13 mouse cellular contexts compared by ENCODE assay signal in genomic region chr17:83311806-83312205, GRCm38 (mm10). TPM values are rescaled to one million over a fixed set of nuclear protein-coding genes. Genes with fewer than 3 reads are reported as not detected.
DNase-seq lines count a peak whose midpoint lies in the region; ATAC-seq and TF ChIP-seq lines count a peak whose summit lies in the region.
"Had no signal": no experiment of that assay in that cellular context is flagged by ENCODE, and none has a peak within 500 bp of the region (broad histone marks: within the 10 kb centered on the region; RNA-seq: fewer than 3 reads in every experiment).

No protein-coding gene starts in this region.

- H3K4me2 ChIP-seq in forebrain, embryonic 13.5 days, result no peak overlapping the region
- H3K4me2 ChIP-seq in intestine, embryonic 14.5 days (ENCODE audit: low read length), result no peak overlapping the region
- no peak overlapping the region for H3K4me2 ChIP-seq in intestine, embryonic 16.5 days (ENCODE audit: low read depth, low read length)
- no peak overlapping the region for H3K4me2 ChIP-seq in limb, embryonic 14.5 days (replicated peaks; ENCODE audit: low read depth, low read length, severe bottlenecking)
- no peak overlapping the region for H3K4me2 ChIP-seq in hindbrain, postnatal 0 days (ENCODE audit: low read depth, low read length)

- H3K4me1 ChIP-seq in forebrain, embryonic 10.5 days, result peaks cover 56% of the 10 kb centered on the region
- peaks cover 32% of the 10 kb centered on the region for H3K4me1 ChIP-seq in forebrain, embryonic 13.5 days
- peaks cover 32% of the 10 kb centered on the region for H3K4me1 ChIP-seq in intestine, embryonic 14.5 days (replicated peaks; ENCODE audit: control insufficient read depth, insufficient read depth, low read length)
- peaks cover 33% of the 10 kb centered on the region for H3K4me1 ChIP-seq in intestine, embryonic 16.5 days (ENCODE audit: control insufficient read depth, insufficient read depth, low read length)
- H3K4me1 ChIP-seq in limb, embryonic 14.5 days (ENCODE audit: control insufficient read depth, insufficient read depth, low read length), result peaks cover 39% of the 10 kb centered on the region
- no peaks in the 10 kb centered on the region for H3K4me1 ChIP-seq in hindbrain, postnatal 0 days (ENCODE audit: insufficient read depth, low read length)

- no peak for TF ChIP-seq POLR2A in limb, embryonic 14.5 days (IDR thresholded peaks at IDR 0.05; ENCODE audit: borderline replicate concordance, extremely low read depth, insufficient read depth, insufficient read length)

- no peak for DNase-seq in forebrain, embryonic 10.5 days (ENCODE audit: extremely low spot score, low spot score)
- no peak for DNase-seq in intestine, embryonic 14.5 days (ENCODE audit: low spot score)
- peak; percentile 19 for DNase-seq in brain, adult 2 months (ENCODE audit: low read depth, low spot score)
- no peak for DNase-seq in limb, embryonic 14.5 days (ENCODE audit: low spot score)
- no peak for DNase-seq in hindbrain, postnatal 0 days (ENCODE audit: low spot score)
- DNase-seq: cerebellum, adult 8-10 months had no signal

- TF ChIP-seq CTCF in hindbrain, postnatal 0 days (IDR thresholded peaks at IDR 0.05; ENCODE audit: low read depth), result no peak

- no peak overlapping the region for H3K4me3 ChIP-seq in forebrain, embryonic 10.5 days
- no peak overlapping the region for H3K4me3 ChIP-seq in forebrain, embryonic 13.5 days
- H3K4me3 ChIP-seq in intestine, embryonic 14.5 days (ENCODE audit: low read depth, low read length), result no peak overlapping the region
- no peak overlapping the region for H3K4me3 ChIP-seq in intestine, embryonic 16.5 days (ENCODE audit: low read length)
- H3K4me3 ChIP-seq in limb, embryonic 14.5 days (replicated peaks; ENCODE audit: low read length), result no peak overlapping the region
- no peak overlapping the region for H3K4me3 ChIP-seq in hindbrain, postnatal 0 days (ENCODE audit: low read length)
- H3K4me3 ChIP-seq: forebrain, embryonic 15.5 days; midbrain, embryonic 13.5 days; neural tube, embryonic 12.5 days had no signal

- peaks cover 28% of the 10 kb centered on the region for H3K27me3 ChIP-seq in forebrain, embryonic 10.5 days (ENCODE audit: poor library complexity, severe bottlenecking)
- no peaks in the 10 kb centered on the region for H3K27me3 ChIP-seq in forebrain, embryonic 13.5 days
- no peaks in the 10 kb centered on the region for H3K27me3 ChIP-seq in intestine, embryonic 14.5 days (replicated peaks; ENCODE audit: control insufficient read depth, insufficient read depth, low read length)
- H3K27me3 ChIP-seq in intestine, embryonic 16.5 days (replicated peaks; ENCODE audit: control insufficient read depth, insufficient read depth, low read length), result no peaks in the 10 kb centered on the region
- H3K27me3 ChIP-seq in limb, embryonic 14.5 days (ENCODE audit: control insufficient read depth, insufficient read depth, low read length), result no peaks in the 10 kb centered on the region
- H3K27me3 ChIP-seq in hindbrain, postnatal 0 days (ENCODE audit: insufficient read depth, low read length), result no peaks in the 10 kb centered on the region
- H3K27me3 ChIP-seq: forebrain, embryonic 15.5 days; neural tube, embryonic 12.5 days had no signal

- H3K27ac ChIP-seq in forebrain, embryonic 10.5 days, result peak overlapping the region; percentile 35; the same call in 1 of the 2 replicates
- no peak overlapping the region for H3K27ac ChIP-seq in forebrain, embryonic 13.5 days
- H3K27ac ChIP-seq in intestine, embryonic 14.5 days (ENCODE audit: low read depth), result 0 out of 2 replicates have a peak overlapping the region, but pooled peaks have one; percentile 47
- no peak overlapping the region for H3K27ac ChIP-seq in intestine, embryonic 16.5 days (ENCODE audit: low read length)
- peak overlapping the region; percentile 61 for H3K27ac ChIP-seq in limb, embryonic 14.5 days (replicated peaks; ENCODE audit: low read depth, low read length)
- H3K27ac ChIP-seq in hindbrain, postnatal 0 days, result no peak overlapping the region
- H3K27ac ChIP-seq: midbrain, embryonic 13.5 days; neural tube, embryonic 12.5 days had no signal

- WGBS in forebrain, embryonic 10.5 days, result 62% methylated on average over 5 of the region's 5 CpGs
- 47% methylated on average over 5 of the region's 5 CpGs for WGBS in forebrain, embryonic 13.5 days
- 83% methylated on average over 5 of the region's 5 CpGs for WGBS in intestine, embryonic 14.5 days
- 76% methylated on average over 5 of the region's 5 CpGs for WGBS in intestine, embryonic 16.5 days
- WGBS in limb, embryonic 14.5 days, result 52% methylated on average over 5 of the region's 5 CpGs
- WGBS in hindbrain, postnatal 0 days, result 61% methylated on average over 5 of the region's 5 CpGs

- no peaks in the 10 kb centered on the region for H3K9me3 ChIP-seq in forebrain, embryonic 10.5 days
- H3K9me3 ChIP-seq in forebrain, embryonic 13.5 days (replicated peaks), result no peaks in the 10 kb centered on the region
- no peaks in the 10 kb centered on the region for H3K9me3 ChIP-seq in intestine, embryonic 14.5 days (ENCODE audit: control insufficient read depth, low read length)
- no peaks in the 10 kb centered on the region for H3K9me3 ChIP-seq in intestine, embryonic 16.5 days (ENCODE audit: control insufficient read depth, low read length)
- no peaks in the 10 kb centered on the region for H3K9me3 ChIP-seq in limb, embryonic 14.5 days (ENCODE audit: control insufficient read depth, low read length)
- H3K9me3 ChIP-seq in hindbrain, postnatal 0 days (ENCODE audit: low read length), result no peaks in the 10 kb centered on the region
- H3K9me3 ChIP-seq: forebrain, embryonic 15.5 days; hindbrain, embryonic 10.5 days; midbrain, embryonic 13.5 days; neural tube, embryonic 12.5 days had no signal

- H3K9ac ChIP-seq in forebrain, embryonic 13.5 days, result no peak overlapping the region
- no peak overlapping the region for H3K9ac ChIP-seq in intestine, embryonic 14.5 days (ENCODE audit: low read length)
- no peak overlapping the region for H3K9ac ChIP-seq in intestine, embryonic 16.5 days (ENCODE audit: low read depth, low read length)
- H3K9ac ChIP-seq in limb, embryonic 14.5 days (ENCODE audit: low read depth, low read length, severe bottlenecking), result no peak overlapping the region
- H3K9ac ChIP-seq in hindbrain, postnatal 0 days (replicated peaks; ENCODE audit: low read length), result no peak overlapping the region
- H3K9ac ChIP-seq: forebrain, embryonic 15.5 days; midbrain, embryonic 13.5 days; neural tube, embryonic 12.5 days had no signal

- H3K36me3 ChIP-seq in forebrain, embryonic 10.5 days (replicated peaks), result no peaks in the 10 kb centered on the region
- no peaks in the 10 kb centered on the region for H3K36me3 ChIP-seq in forebrain, embryonic 13.5 days (ENCODE audit: poor library complexity, severe bottlenecking)
- no peaks in the 10 kb centered on the region for H3K36me3 ChIP-seq in intestine, embryonic 14.5 days (ENCODE audit: control insufficient read depth, insufficient read depth, low read length)
- no peaks in the 10 kb centered on the region for H3K36me3 ChIP-seq in intestine, embryonic 16.5 days (ENCODE audit: control insufficient read depth, insufficient read depth, low read length)
- H3K36me3 ChIP-seq in limb, embryonic 14.5 days (ENCODE audit: control insufficient read depth, insufficient read depth, low read length), result no peaks in the 10 kb centered on the region
- H3K36me3 ChIP-seq in hindbrain, postnatal 0 days (ENCODE audit: insufficient read depth, low read length), result no peaks in the 10 kb centered on the region
- H3K36me3 ChIP-seq: forebrain, embryonic 15.5 days; hindbrain, embryonic 10.5 days; midbrain, embryonic 13.5 days; neural tube, embryonic 12.5 days had no signal

- ATAC-seq in forebrain, embryonic 13.5 days, result no peak
- ATAC-seq in intestine, embryonic 14.5 days (replicated peaks; ENCODE audit: low FRiP score, low TSS enrichment, low read depth), result no peak
- no peak for ATAC-seq in intestine, embryonic 16.5 days
- no peak for ATAC-seq in limb, embryonic 14.5 days (ENCODE audit: low FRiP score, low read depth)
- no peak for ATAC-seq in hindbrain, postnatal 0 days
- no peak for ATAC-seq in frontal cortex, adult (ENCODE audit: low TSS enrichment)

RNA-seq across cellular contexts. Expression of gene Eml4, which starts 38.9 kb away (rescaled TPM):
- polyA plus RNA-seq in forebrain, embryonic 10.5 days (2016; fragmentation: Nextera tagmentation; extraction: Ambion mirVana), result 40.6 and 41.6 TPM in 2 replicates
- 26.7 and 30.1 TPM in 2 replicates for polyA plus RNA-seq in forebrain, embryonic 13.5 days (2015; fragmentation: Nextera tagmentation; extraction: Ambion mirVana)
- polyA plus RNA-seq in intestine, embryonic 14.5 days (2014; fragmentation: Nextera tagmentation; extraction: Ambion mirVana), result 52.5 and 52.9 TPM in 2 replicates
- 26.3 and 28.8 TPM in 2 replicates for polyA plus RNA-seq in intestine, embryonic 16.5 days (2015; fragmentation: Nextera tagmentation; extraction: Ambion mirVana)
- polyA plus RNA-seq in limb, embryonic 14.5 days (2012; rRNA removed), result 47.9 and 51.6 TPM in 2 replicates
- 42.5 and 50.9 TPM in 2 replicates for polyA plus RNA-seq in limb, embryonic 14.5 days (2014; fragmentation: Nextera tagmentation; extraction: Ambion mirVana)
- total RNA-seq in hindbrain, postnatal 0 days (2014; rRNA removed), result 42.9 and 47.8 TPM in 2 replicates
- polyA plus RNA-seq in hindbrain, postnatal 0 days (2015; fragmentation: Nextera tagmentation; extraction: Ambion mirVana), result 18.7 and 20.2 TPM in 2 replicates

Comparison
In these comparisons a context has a peak if more than half of its experiments do, and no peak if none do; other contexts are left out.
1. H3K27ac ChIP-seq: peak in forebrain, embryonic 10.5 days (single experiment), intestine, embryonic 14.5 days (single experiment) and limb, embryonic 14.5 days (single experiment); none in forebrain, embryonic 13.5 days (single experiment), intestine, embryonic 16.5 days (single experiment) and hindbrain, postnatal 0 days (single experiment).